Mouse (Mus musculus) lung, embryonic 14.5 days (tissue): Measurements from ENCODE around the gene Wipi1. TPM values are rescaled to one million over a fixed set of nuclear protein-coding genes. Genes with fewer than 3 reads are reported as not detected.
"Not testable (repeated sequence)": the region's sequence is repeated elsewhere in the genome, so short reads cannot be mapped to it uniquely, and the experiment has no call there.

Source experiments
- ATAC-seq: fragments of 200-750 bp; cut with Nextera tagmentation; 2 replicates; pipeline ENCODE4 v1.8.0; 2017; ENCODE audit warnings: mild to moderate bottlenecking, moderate TSS enrichment, moderate library complexity; ENCODE audit not compliant: insufficient read depth
- DNase-seq: peaks from one replicate; pipeline ENCODE4 v3.0.0-alpha.2; 2015
- H3K27ac ChIP-seq: fragments of 300-500 bp; sonication (generic); 2 replicates; pipeline ENCODE4 v1.5.1; 2014; ENCODE audit warnings: low read depth, mild to moderate bottlenecking, moderate library complexity
- H3K27me3 ChIP-seq: fragments of 300-500 bp; sonication (generic); 2 replicates; pipeline ENCODE4 v1.6.1; 2014; ENCODE audit warnings: low read length, control low read depth; ENCODE audit not compliant: insufficient read depth
- H3K36me3 ChIP-seq: fragments of 300-500 bp; sonication (generic); 2 replicates; pipeline ENCODE4 v1.6.1; 2014; ENCODE audit warnings: control low read depth; ENCODE audit not compliant: insufficient read depth
- H3K4me1 ChIP-seq: fragments of 300-500 bp; sonication (generic); 2 replicates; pipeline ENCODE4 v1.6.1; 2014; ENCODE audit warnings: antibody characterized with exemption, control low read depth; ENCODE audit not compliant: insufficient read depth
- H3K4me2 ChIP-seq: fragments of 300-500 bp; sonication (generic); 2 replicates; pipeline ENCODE4 v1.6.1; 2014; ENCODE audit warnings: mild to moderate bottlenecking
- H3K4me3 ChIP-seq: fragments of 300-500 bp; sonication (generic); 2 replicates; pipeline ENCODE4 v1.5.1; 2014; ENCODE audit warnings: low read depth, low read length
- H3K9ac ChIP-seq: fragments of 300-500 bp; sonication (generic); 2 replicates; pipeline ENCODE4 v1.6.1; 2014
- H3K9me3 ChIP-seq: fragments of 300-500 bp; sonication (generic); 2 replicates; pipeline ENCODE4 v1.6.1; 2016; ENCODE audit warnings: low read depth, low read length, control low read depth
- CTCF ChIP-seq: IDR thresholded peaks from 2 replicates; pipeline ENCODE4 v1.5.1; 2016; ENCODE audit warnings: antibody characterized with exemption, low read depth
- WGBS: fragments of 180-500 bp; shearing (Covaris S2); extraction: QIAGEN DNeasy Blood & Tissue Kit; methylation state at CpG from one replicate; pipeline ENCODE4 v1.1.7; 2014; 5-methylcytosine and 5-hydroxymethylcytosine counted together
- polyA plus RNA-seq: library from polyadenylated mRNA; unstranded; fragments of >200 nt; fragmentation: Nextera tagmentation; extraction: Ambion mirVana; gene quantifications from 2 replicates; pipeline ENCODE4 v1.2.1, GENCODE M21; 2014

Gene Wipi1
- 24.1 and 24.9 TPM in 2 replicates for polyA plus RNA-seq

DNA sequence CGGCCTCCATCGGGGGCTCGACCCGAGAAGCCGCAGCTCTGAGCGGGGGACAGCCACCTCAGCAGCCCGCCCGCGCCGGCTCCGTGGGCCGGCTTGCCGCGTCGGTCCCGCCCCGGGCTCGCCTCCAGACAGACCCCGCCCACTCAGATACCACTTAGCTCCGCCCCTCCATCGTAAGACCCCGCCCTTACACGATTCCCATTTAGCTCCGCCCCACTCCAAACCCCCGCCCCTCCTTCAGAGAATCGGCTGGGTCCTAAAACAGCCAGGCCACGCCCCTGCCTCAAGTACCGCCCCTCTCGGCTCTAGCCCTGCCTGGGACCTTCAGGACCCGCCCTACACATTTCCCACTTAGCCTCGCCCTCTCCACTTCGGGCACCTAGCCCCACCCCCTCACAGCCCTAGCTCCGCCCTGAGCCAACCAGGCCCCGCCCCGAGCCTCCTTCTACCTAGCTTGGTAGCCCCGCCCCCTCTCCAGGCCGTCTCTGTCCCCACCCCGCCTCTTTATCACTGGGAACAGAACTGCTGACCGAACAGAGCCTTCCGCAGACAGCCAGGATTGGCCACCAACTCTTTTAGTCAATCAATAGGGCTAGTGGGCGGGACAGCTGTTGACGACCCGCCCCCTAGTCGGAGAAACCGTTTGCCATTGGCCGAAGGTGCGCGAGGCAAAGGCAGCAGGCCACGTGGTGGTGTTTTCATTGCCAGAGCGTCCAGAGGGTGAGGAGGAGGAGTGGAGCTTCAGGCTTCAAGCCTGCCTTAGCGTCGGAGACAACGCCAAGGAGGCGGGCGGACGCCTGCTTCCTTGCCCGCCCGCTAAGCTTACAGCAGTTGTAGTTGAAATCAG, at the start of gene Wipi1:
TSS of gene Wipi1 (minus strand) at position 665 of the 847 bp plus-strand sequence.
- Histone ChIP-seq H3K9me3 (no peaks in the 10 kb centered on the region), H3K9ac (peak within 1 kb of the TSS; percentile 83), H3K4me2 (peak within 1 kb of the TSS; percentile 75), H3K36me3 (no peaks in the 10 kb centered on the region), H3K27ac (peak within 1 kb of the TSS; percentile 88), H3K27me3 (no peaks in the 10 kb centered on the region), H3K4me1 (0 out of 2 replicates have a peak, but pooled peaks cover 5% of the 10 kb centered on the region), H3K4me3 (peak within 1 kb of the TSS; percentile 76)
- TF ChIP-seq CTCF: no peak
- peak; percentile 96 for ATAC-seq
- DNase-seq: peak; percentile 99
- 1% methylated on average over 56 of the region's 58 CpGs for WGBS

DNA sequence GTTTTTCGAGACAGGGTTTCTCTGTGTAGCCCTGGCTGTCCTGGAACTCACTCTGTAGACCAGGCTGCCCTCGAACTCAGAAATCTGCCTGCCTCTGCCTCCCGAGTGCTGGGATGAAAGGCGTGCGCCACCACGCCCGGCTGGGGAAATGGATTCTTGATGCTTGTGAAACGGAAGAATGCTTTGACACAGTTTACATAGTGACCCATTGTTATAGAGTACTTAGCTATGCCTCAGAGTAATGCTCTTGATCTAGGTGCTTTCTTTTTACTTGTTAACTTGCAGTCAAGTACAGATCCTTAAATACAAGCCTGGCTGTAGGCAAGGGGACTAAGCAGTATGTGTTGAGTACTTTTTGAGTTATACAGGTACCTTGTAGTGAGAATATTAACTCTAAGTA, 48.8 kb upstream of the Wipi1 start:
- H3K4me1 ChIP-seq, H3K27me3 ChIP-seq, H3K27ac ChIP-seq, ATAC-seq, H3K4me3 ChIP-seq, H3K9ac ChIP-seq, DNase-seq, H3K4me2 ChIP-seq, H3K9me3 ChIP-seq: not testable (repeated sequence)
- peaks cover 83% of the 10 kb centered on the region for H3K36me3 ChIP-seq
- WGBS: 86% methylated on average over 8 of the region's 8 CpGs

DNA sequence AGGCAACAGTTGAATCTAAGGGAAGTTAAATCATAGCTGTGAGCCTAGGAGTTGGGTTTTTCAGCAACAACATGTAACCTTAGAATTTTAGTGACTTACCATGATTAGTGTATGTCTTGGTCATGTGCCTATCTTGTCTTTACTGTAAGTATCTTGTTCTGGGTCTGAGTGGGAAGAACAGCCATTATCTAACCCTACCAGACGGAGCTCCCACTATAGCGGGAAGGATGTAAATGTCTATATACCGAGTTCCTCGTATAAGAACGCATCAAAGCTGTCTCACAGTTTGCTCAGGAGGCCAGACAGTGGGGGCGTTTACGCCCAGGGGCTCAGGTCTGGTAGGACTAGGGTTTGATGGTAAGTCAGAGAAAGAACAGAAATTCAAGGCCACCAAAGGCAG, 44.5 kb upstream of the Wipi1 start:
- no peak overlapping the region for H3K27ac ChIP-seq
- DNase-seq: no peak
- no peak for TF ChIP-seq CTCF
- H3K9me3 ChIP-seq: no peaks in the 10 kb centered on the region
- H3K4me1 ChIP-seq: peaks cover 11% of the 10 kb centered on the region
- peaks cover 66% of the 10 kb centered on the region for H3K36me3 ChIP-seq
- H3K4me2 ChIP-seq: no peak overlapping the region
- no peak for ATAC-seq
- H3K9ac ChIP-seq: no peak overlapping the region
- 86% methylated on average over 7 of the region's 7 CpGs for WGBS
- no peaks in the 10 kb centered on the region for H3K27me3 ChIP-seq
- no peak overlapping the region for H3K4me3 ChIP-seq

DNA sequence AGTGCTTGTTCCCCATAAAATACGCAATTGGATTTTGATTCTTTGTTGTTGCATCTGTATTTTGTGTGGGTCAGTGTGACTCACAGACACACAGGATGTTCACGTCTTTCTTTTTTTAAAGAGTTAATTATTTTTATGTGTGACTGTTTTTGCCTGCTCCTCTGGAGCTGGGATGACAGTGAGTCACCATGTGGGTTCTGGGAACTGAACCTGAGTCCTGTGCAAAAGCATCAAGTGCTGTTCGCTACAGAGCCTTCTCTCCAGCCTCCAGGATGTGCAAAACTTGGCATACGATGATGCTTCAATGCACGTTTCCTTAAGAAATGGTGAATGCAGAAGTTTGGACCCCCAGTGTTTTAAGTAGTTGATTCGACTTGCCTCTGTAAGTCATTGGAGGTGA, 42.8 kb upstream of the Wipi1 start:
- H3K4me2 ChIP-seq: no peak overlapping the region
- H3K9ac ChIP-seq: no peak overlapping the region
- 83% methylated on average over 6 of the region's 6 CpGs for WGBS
- ATAC-seq (no peak), DNase-seq (no peak)
- no peak overlapping the region for H3K4me3 ChIP-seq
- H3K27me3 ChIP-seq: no peaks in the 10 kb centered on the region
- H3K9me3 ChIP-seq: no peaks in the 10 kb centered on the region
- TF ChIP-seq CTCF: no peak
- no peak overlapping the region for H3K27ac ChIP-seq
- peaks cover 50% of the 10 kb centered on the region for H3K36me3 ChIP-seq
- H3K4me1 ChIP-seq: peaks cover 15% of the 10 kb centered on the region

DNA sequence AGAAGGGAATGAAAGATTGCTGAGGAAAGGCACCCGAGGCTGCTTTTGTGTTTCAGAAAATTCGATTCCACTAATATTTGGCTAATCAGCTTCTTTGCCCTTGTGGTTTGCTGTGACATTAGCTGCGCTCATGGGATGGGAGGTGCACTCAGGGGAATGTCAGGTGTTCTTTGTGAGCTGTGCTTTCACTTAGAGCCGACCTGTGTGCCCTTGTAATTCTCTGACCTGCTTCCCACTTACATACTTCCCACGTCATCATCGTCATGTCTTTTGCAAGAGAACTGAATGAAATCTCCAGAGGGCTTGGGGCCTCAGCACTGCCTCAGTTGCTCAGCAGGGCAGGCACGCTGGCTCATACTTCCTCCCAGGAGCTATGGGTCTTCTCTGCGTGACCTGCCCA, 41.4 kb upstream of the Wipi1 start:
- Histone ChIP-seq H3K27ac (0 out of 2 replicates have a peak overlapping the region, but pooled peaks have one; percentile 30), H3K4me3 (peak overlapping the region; percentile 93; the same call in 1 of the 2 replicates), H3K4me2 (peak overlapping the region; percentile 89), H3K9ac (peak overlapping the region; percentile 23; the same call in 1 of the 2 replicates), H3K27me3 (no peaks in the 10 kb centered on the region), H3K36me3 (peaks cover 40% of the 10 kb centered on the region), H3K4me1 (peaks cover 23% of the 10 kb centered on the region), H3K9me3 (no peaks in the 10 kb centered on the region)
- 64% methylated on average over 8 of the region's 8 CpGs for WGBS
- DNase-seq: no peak
- TF ChIP-seq CTCF: no peak
- ATAC-seq: no peak

DNA sequence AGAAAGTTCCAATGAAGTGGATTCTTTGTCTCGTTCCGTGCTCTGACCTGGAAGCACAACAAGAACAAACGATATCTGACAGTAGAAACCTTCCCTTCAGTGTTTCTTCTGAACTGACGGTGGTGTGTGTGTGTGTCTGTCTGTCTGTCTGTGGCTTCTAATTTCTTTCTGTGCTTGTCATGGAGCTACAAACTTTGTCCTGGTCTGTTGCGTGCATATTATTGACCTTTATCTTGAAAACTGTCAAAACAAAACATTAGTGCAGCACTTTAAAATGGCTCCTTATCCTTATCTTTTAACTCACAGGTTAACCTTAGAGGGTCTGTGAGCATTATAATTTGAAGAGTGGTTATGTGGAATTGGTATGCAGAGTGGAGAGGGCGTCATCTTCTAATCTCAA, 40.7 kb upstream of the Wipi1 start:
- peaks cover 40% of the 10 kb centered on the region for H3K36me3 ChIP-seq
- TF ChIP-seq CTCF: no peak
- H3K27me3 ChIP-seq: no peaks in the 10 kb centered on the region
- ATAC-seq: no peak
- peaks cover 23% of the 10 kb centered on the region for H3K4me1 ChIP-seq
- WGBS: 34% methylated on average over 6 of the region's 6 CpGs
- peak overlapping the region; percentile 93 for H3K4me3 ChIP-seq
- DNase-seq: no peak
- no peaks in the 10 kb centered on the region for H3K9me3 ChIP-seq
- H3K9ac ChIP-seq: peak overlapping the region; percentile 97
- peak overlapping the region; percentile 89 for H3K4me2 ChIP-seq
- H3K27ac ChIP-seq: no peak overlapping the region

DNA sequence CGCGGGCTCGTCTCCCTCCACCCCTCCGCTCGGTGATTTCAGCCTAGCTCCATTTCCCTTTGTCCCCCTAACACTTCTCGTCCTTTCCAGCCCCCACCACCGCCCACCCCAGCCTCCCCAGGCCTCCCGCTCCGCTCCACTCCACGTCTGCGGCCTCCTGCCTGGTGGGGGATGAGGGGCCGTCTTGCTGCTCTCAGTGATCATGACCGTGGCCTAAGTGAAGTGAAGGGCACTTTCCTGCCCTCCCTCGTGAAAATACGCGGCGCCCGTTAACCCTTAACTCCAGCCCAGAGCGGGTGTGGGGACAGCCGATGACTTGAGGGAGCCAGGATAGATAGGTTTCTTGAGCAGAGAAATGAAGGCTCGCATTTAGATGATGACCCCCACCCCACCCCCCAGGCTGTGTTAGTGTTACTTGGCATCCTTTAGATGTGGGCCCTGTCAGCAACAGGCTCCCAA, 39.8 kb upstream of the Wipi1 start:
- DNase-seq (peak; percentile 57), ATAC-seq (peak; percentile 4; the same call in 1 of the 2 replicates)

More for the DNA sequence above, 39.8 kb upstream of the Wipi1 start:
- Histone ChIP-seq H3K9me3 (no peaks in the 10 kb centered on the region), H3K27me3 (no peaks in the 10 kb centered on the region), H3K9ac (peak overlapping the region; percentile 97), H3K36me3 (peaks cover 32% of the 10 kb centered on the region), H3K4me3 (peak overlapping the region; percentile 93), H3K27ac (peak overlapping the region; percentile 95), H3K4me2 (peak overlapping the region; percentile 89), H3K4me1 (peaks cover 23% of the 10 kb centered on the region)
- no peak for TF ChIP-seq CTCF
- WGBS: under 1% methylated on average over 21 of the region's 21 CpGs
